Mouse (Mus musculus) erythroblast, embryonic 14.5 days (primary cell): ENCODE measurements around the gene Stxbp4.

ENCODE experiments used
- GATA1 ChIP-seq: IDR thresholded peaks from 2 replicates; pipeline ENCODE4 v1.6.1; 2012; ENCODE audit warnings: low read length, inconsistent platforms, mixed read lengths
- TAL1 ChIP-seq: IDR thresholded peaks from 3 replicates; pipeline ENCODE4 v1.6.1; 2012; ENCODE audit warnings: low read length, inconsistent platforms, mixed read lengths

- no peak for TF ChIP-seq TAL1
- TF ChIP-seq GATA1: no peak
These were observed 67.1 kb downstream of the Stxbp4 start for GRCm38 (mm10) chr11:90570646-90571259.
